Mouse (Mus musculus): ENCODE data around the gene Ep300. TPM values are rescaled to one million over a fixed set of nuclear protein-coding genes. Genes with fewer than 3 reads are reported as not detected.

Ep300 gene
- polyA plus RNA-seq, 1 experiment from 2014 or later: 24.8 TPM

GRCm38 (mm10) chr15:81663281-81663680 is 78.1 kb downstream of the Ep300 start:
- no peak for ATAC-seq (ENCODE audit: low FRiP score)
- Histone ChIP-seq H3K9ac (no peak overlapping the region), H3K4me1 (replicated peaks; ENCODE audit: control insufficient read depth, insufficient read depth, low read length) (peaks cover 9% of the 10 kb centered on the region), H3K36me3 (replicated peaks; ENCODE audit: control insufficient read depth, insufficient read depth) (peaks cover 15% of the 10 kb centered on the region), H3K4me3 (replicated peaks; ENCODE audit: low read length) (peak overlapping the region; percentile 76), H3K4me2 (replicated peaks) (peak overlapping the region; percentile 87), H3K27ac (no peak overlapping the region), H3K27me3 (ENCODE audit: control insufficient read depth, insufficient read depth, low read length) (no peaks in the 10 kb centered on the region), H3K9me3 (ENCODE audit: control insufficient read depth, low read length) (no peaks in the 10 kb centered on the region)
- DNase-seq (ENCODE audit: low spot score): no peak
- WGBS: 60% methylated on average over 10 of the region's 10 CpGs

GRCm38 (mm10) chr15:81663697-81664561 is 78.8 kb downstream of the Ep300 start, which contains the start of gene L3mbtl2:
L3mbtl2 (plus strand) TSS chr15:81663889.
- Histone ChIP-seq H3K4me3 (replicated peaks; ENCODE audit: low read length) (peak within 1 kb of the TSS; percentile 76), H3K27ac (peak within 1 kb of the TSS; percentile 60; the same call in 1 of the 2 replicates), H3K4me2 (replicated peaks) (peak within 1 kb of the TSS; percentile 87), H3K4me1 (replicated peaks; ENCODE audit: control insufficient read depth, insufficient read depth, low read length) (peaks cover 9% of the 10 kb centered on the region), H3K9me3 (ENCODE audit: control insufficient read depth, low read length) (no peaks in the 10 kb centered on the region), H3K27me3 (ENCODE audit: control insufficient read depth, insufficient read depth, low read length) (no peaks in the 10 kb centered on the region), H3K9ac (peak within 1 kb of the TSS; percentile 66), H3K36me3 (replicated peaks; ENCODE audit: control insufficient read depth, insufficient read depth) (peaks cover 21% of the 10 kb centered on the region)
- WGBS: under 1% methylated on average over 55 of the region's 55 CpGs
- ATAC-seq (ENCODE audit: low FRiP score) (peak; percentile 98), DNase-seq (ENCODE audit: low spot score) (peak; percentile 92)

- WGBS: 89% methylated on average over 10 of the region's 10 CpGs
- ATAC-seq (ENCODE audit: low FRiP score): no peak
Observed at GRCm38 (mm10) chr15:81666957-81667356, 81.8 kb downstream of the Ep300 start.

GRCm38 (mm10) chr15:81670231-81670640 is 85.1 kb downstream of the Ep300 start:
- ATAC-seq (ENCODE audit: low FRiP score): no peak

More at GRCm38 (mm10) chr15:81666957-81667356, 81.8 kb downstream of the Ep300 start:
- no peak overlapping the region for H3K9ac ChIP-seq
- H3K9me3 ChIP-seq (ENCODE audit: control insufficient read depth, low read length): no peaks in the 10 kb centered on the region
- H3K4me1 ChIP-seq (replicated peaks; ENCODE audit: control insufficient read depth, insufficient read depth, low read length): peaks cover 9% of the 10 kb centered on the region
- H3K4me3 ChIP-seq (replicated peaks; ENCODE audit: low read length): no peak overlapping the region
- DNase-seq (ENCODE audit: low spot score): no peak
- H3K27me3 ChIP-seq (ENCODE audit: control insufficient read depth, insufficient read depth, low read length): no peaks in the 10 kb centered on the region
- peaks cover 46% of the 10 kb centered on the region for H3K36me3 ChIP-seq (replicated peaks; ENCODE audit: control insufficient read depth, insufficient read depth)
- H3K27ac ChIP-seq: no peak overlapping the region
- no peak overlapping the region for H3K4me2 ChIP-seq (replicated peaks)

GRCm38 (mm10) chr15:81676637-81677036 is 91.5 kb downstream of the Ep300 start:
- 91% methylated on average over 3 of the region's 3 CpGs for WGBS

More at GRCm38 (mm10) chr15:81670231-81670640, 85.1 kb downstream of the Ep300 start:
- Histone ChIP-seq H3K4me2 (replicated peaks) (no peak overlapping the region), H3K27ac (no peak overlapping the region), H3K36me3 (replicated peaks; ENCODE audit: control insufficient read depth, insufficient read depth) (peaks cover 62% of the 10 kb centered on the region), H3K4me3 (replicated peaks; ENCODE audit: low read length) (no peak overlapping the region), H3K9me3 (ENCODE audit: control insufficient read depth, low read length) (no peaks in the 10 kb centered on the region), H3K9ac (no peak overlapping the region), H3K27me3 (ENCODE audit: control insufficient read depth, insufficient read depth, low read length) (no peaks in the 10 kb centered on the region), H3K4me1 (replicated peaks; ENCODE audit: control insufficient read depth, insufficient read depth, low read length) (peaks cover under 1% of the 10 kb centered on the region; the same call in 1 of the 2 replicates)
- DNase-seq (ENCODE audit: low spot score): peak; percentile 65
- WGBS: 86% methylated on average over 4 of the region's 4 CpGs

GRCm38 (mm10) chr15:81680301-81680805 is 95.2 kb downstream of the Ep300 start:
- Histone ChIP-seq H3K4me2 (replicated peaks) (no peak overlapping the region), H3K9me3 (ENCODE audit: control insufficient read depth, low read length) (no peaks in the 10 kb centered on the region), H3K4me3 (replicated peaks; ENCODE audit: low read length) (no peak overlapping the region), H3K4me1 (replicated peaks; ENCODE audit: control insufficient read depth, insufficient read depth, low read length) (no peaks in the 10 kb centered on the region), H3K27ac (no peak overlapping the region), H3K27me3 (ENCODE audit: control insufficient read depth, insufficient read depth, low read length) (no peaks in the 10 kb centered on the region), H3K36me3 (replicated peaks; ENCODE audit: control insufficient read depth, insufficient read depth) (peaks cover 79% of the 10 kb centered on the region), H3K9ac (no peak overlapping the region)
- DNase-seq (ENCODE audit: low spot score) (no peak), ATAC-seq (ENCODE audit: low FRiP score) (no peak)
- 95% methylated on average over 4 of the region's 4 CpGs for WGBS

More at GRCm38 (mm10) chr15:81676637-81677036, 91.5 kb downstream of the Ep300 start:
- H3K27ac ChIP-seq: no peak overlapping the region
- no peak overlapping the region for H3K4me3 ChIP-seq (replicated peaks; ENCODE audit: low read length)
- DNase-seq (ENCODE audit: low spot score) (no peak), ATAC-seq (ENCODE audit: low FRiP score) (no peak)
- H3K9me3 ChIP-seq (ENCODE audit: control insufficient read depth, low read length): no peaks in the 10 kb centered on the region
- H3K27me3 ChIP-seq (ENCODE audit: control insufficient read depth, insufficient read depth, low read length): no peaks in the 10 kb centered on the region
- peaks cover 62% of the 10 kb centered on the region for H3K36me3 ChIP-seq (replicated peaks; ENCODE audit: control insufficient read depth, insufficient read depth)
- no peak overlapping the region for H3K4me2 ChIP-seq (replicated peaks)
- H3K4me1 ChIP-seq (replicated peaks; ENCODE audit: control insufficient read depth, insufficient read depth, low read length): no peaks in the 10 kb centered on the region
- no peak overlapping the region for H3K9ac ChIP-seq

GRCm38 (mm10) chr15:81693366-81693966 is 108.3 kb downstream of the Ep300 start:
- peak; percentile 47 for ATAC-seq (ENCODE audit: low FRiP score)

GRCm38 (mm10) chr15:81693967-81694881 is 109.1 kb downstream of the Ep300 start:
- DNase-seq (ENCODE audit: low spot score) (peak; percentile 73), ATAC-seq (ENCODE audit: low FRiP score) (peak; percentile 77)
- H3K4me3 ChIP-seq (replicated peaks; ENCODE audit: low read length): peak overlapping the region; percentile 56
- no peaks in the 10 kb centered on the region for H3K9me3 ChIP-seq (ENCODE audit: control insufficient read depth, low read length)
- peaks cover 17% of the 10 kb centered on the region; the same call in 1 of the 2 replicates for H3K4me1 ChIP-seq (replicated peaks; ENCODE audit: control insufficient read depth, insufficient read depth, low read length)
- under 1% methylated on average over 80 of the region's 107 CpGs for WGBS
- peaks cover 40% of the 10 kb centered on the region for H3K27me3 ChIP-seq (ENCODE audit: control insufficient read depth, insufficient read depth, low read length)
- 0 out of 2 replicates have a peak, but pooled peaks cover 3% of the 10 kb centered on the region for H3K36me3 ChIP-seq (replicated peaks; ENCODE audit: control insufficient read depth, insufficient read depth)
- peak overlapping the region; percentile 83 for H3K9ac ChIP-seq
- peak overlapping the region; percentile 95 for H3K4me2 ChIP-seq (replicated peaks)
- peak overlapping the region; percentile 5; the same call in 1 of the 2 replicates for H3K27ac ChIP-seq

More at GRCm38 (mm10) chr15:81693366-81693966, 108.3 kb downstream of the Ep300 start:
- H3K4me2 ChIP-seq (replicated peaks): peak overlapping the region; percentile 95
- peaks cover 9% of the 10 kb centered on the region for H3K36me3 ChIP-seq (replicated peaks; ENCODE audit: control insufficient read depth, insufficient read depth)
- H3K9ac ChIP-seq: peak overlapping the region; percentile 83
- peaks cover 40% of the 10 kb centered on the region for H3K27me3 ChIP-seq (ENCODE audit: control insufficient read depth, insufficient read depth, low read length)
- no peak overlapping the region for H3K27ac ChIP-seq
- WGBS: 3% methylated on average over 41 of the region's 41 CpGs
- no peaks in the 10 kb centered on the region for H3K9me3 ChIP-seq (ENCODE audit: control insufficient read depth, low read length)
- peaks cover 17% of the 10 kb centered on the region; the same call in 1 of the 2 replicates for H3K4me1 ChIP-seq (replicated peaks; ENCODE audit: control insufficient read depth, insufficient read depth, low read length)
- H3K4me3 ChIP-seq (replicated peaks; ENCODE audit: low read length): peak overlapping the region; percentile 56
- no peak for DNase-seq (ENCODE audit: low spot score)

All from hindbrain, embryonic 14.5 days (tissue).